Mouse (Mus musculus): Measurements from ENCODE around the gene Proca1.

DNA sequence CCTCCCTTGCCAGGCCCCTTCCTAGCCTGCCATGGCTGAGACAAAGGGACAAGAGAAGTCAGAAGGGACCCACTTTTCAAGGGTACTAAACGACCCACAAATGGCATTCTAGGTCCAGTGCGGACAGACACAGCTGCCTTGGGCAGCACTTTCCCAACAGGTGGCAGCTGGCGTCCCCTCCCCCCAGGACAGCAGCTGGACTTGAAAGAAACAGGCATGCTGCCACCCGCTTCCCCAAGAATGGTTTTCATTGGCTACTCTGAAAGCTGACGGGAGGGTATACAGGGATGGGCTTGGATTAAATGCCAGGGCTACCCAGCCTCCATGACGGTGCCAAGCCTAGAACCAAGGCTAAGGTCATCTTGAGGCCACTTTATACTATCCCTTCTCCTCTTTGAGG lies 30.7 kb upstream of the Proca1 start:
- TF ChIP-seq POLR2A (IDR thresholded peaks at IDR 0.05; ENCODE audit: insufficient read length, low read depth): peak; percentile 41
- TF ChIP-seq TCF12 (IDR thresholded peaks at IDR 0.05; ENCODE audit: insufficient read depth, poor library complexity, severe bottlenecking): peak; percentile 100
- TF ChIP-seq TCF3 (IDR thresholded peaks at IDR 0.05; ENCODE audit: insufficient read length, low read depth): peak; percentile 100
- TF ChIP-seq USF1 (IDR thresholded peaks at IDR 0.05; ENCODE audit: low read depth): no peak
- TF ChIP-seq MAX (IDR thresholded peaks at IDR 0.05; ENCODE audit: low read depth): no peak

Measured in myocyte (in vitro differentiated cells).